Mouse (Mus musculus) lung, adult 2 months (tissue): ENCODE data around the gene Fbrs.

Source experiments
- CTCF ChIP-seq: fragments of 200-500 bp; IDR thresholded peaks from 2 replicates; pipeline ENCODE4 v1.5.1; 2011; ENCODE audit warnings: mild to moderate bottlenecking, low read length, control low read depth; ENCODE audit not compliant: insufficient read depth
- POLR2A ChIP-seq: fragments of 200-500 bp; IDR thresholded peaks from 2 replicates; pipeline ENCODE4 v1.6.1; 2011; ENCODE audit warnings: low read depth, mild to moderate bottlenecking, control low read depth, low read length, borderline replicate concordance; ENCODE audit errors: extremely low read depth

GRCm38 (mm10) chr7:127449966-127450365 is 29.0 kb upstream of the Fbrs start:
- TF ChIP-seq CTCF (no peak), POLR2A (no peak)
